Mouse (Mus musculus) kidney, adult 11 months (tissue): Measurements from ENCODE around the gene Rab14.

ENCODE experiments used
- DNase-seq: peaks from one replicate; pipeline ENCODE4 v3.0.0; 2022

The Rab14 gene

GRCm38 (mm10) chr2:35199541-35199940 lies 1.4 kb downstream of the Rab14 start:
- no peak for DNase-seq

GRCm38 (mm10) chr2:35195626-35196544 lies 5.0 kb downstream of the Rab14 start:
- DNase-seq, result peak; percentile 50

GRCm38 (mm10) chr2:35193976-35194375 lies 6.9 kb downstream of the Rab14 start:
- DNase-seq, result no peak

GRCm38 (mm10) chr2:35188929-35189328 lies 12.0 kb downstream of the Rab14 start:
- DNase-seq, result no peak

- no peak for DNase-seq
Measured at GRCm38 (mm10) chr2:35183115-35183673, 17.7 kb downstream of the Rab14 start.

GRCm38 (mm10) chr2:35178153-35178552 lies 22.8 kb downstream of the Rab14 start:
- no peak for DNase-seq

DNA sequence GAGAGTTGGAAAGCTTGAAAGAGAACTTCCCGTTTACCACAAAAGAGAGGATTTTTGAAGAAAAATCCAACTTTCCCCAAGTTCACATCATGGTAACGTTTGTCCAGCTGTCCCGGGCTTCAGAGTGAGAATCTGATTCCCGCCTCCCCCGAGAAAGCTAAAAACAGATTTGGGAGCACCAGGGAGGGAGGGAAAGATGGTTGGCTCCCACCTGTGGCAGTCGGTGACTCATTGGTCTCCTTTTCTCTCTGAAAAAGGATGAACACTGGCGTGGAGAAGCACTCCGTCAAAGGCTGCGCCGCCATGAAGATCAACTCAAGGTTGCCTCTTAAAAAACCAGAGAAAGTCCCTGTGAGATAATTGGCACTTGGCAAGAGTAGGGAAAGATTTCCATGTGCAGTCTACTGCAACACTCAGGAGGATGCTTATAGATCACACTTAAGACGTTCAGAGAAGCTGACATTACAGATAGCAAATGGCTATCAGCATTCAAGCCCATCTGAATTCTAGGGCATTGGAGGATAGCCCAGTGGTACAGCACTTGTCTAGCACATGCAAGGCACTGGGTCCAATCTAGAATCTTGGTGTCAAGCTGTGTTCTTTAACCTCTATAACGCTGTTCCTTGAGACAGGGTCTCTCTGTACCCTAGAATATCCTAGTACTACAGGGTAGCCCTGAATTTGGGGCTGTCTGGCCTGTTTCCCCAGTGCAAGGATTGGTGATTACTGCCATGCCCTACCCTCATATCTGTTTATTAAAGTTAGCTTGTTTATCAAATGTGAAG lies 25.4 kb downstream of the Rab14 start:
- no peak for DNase-seq

GRCm38 (mm10) chr2:35174100-35174499 lies 26.8 kb downstream of the Rab14 start:
- no peak for DNase-seq

GRCm38 (mm10) chr2:35173666-35174065 lies 27.3 kb downstream of the Rab14 start:
- no peak for DNase-seq

DNA sequence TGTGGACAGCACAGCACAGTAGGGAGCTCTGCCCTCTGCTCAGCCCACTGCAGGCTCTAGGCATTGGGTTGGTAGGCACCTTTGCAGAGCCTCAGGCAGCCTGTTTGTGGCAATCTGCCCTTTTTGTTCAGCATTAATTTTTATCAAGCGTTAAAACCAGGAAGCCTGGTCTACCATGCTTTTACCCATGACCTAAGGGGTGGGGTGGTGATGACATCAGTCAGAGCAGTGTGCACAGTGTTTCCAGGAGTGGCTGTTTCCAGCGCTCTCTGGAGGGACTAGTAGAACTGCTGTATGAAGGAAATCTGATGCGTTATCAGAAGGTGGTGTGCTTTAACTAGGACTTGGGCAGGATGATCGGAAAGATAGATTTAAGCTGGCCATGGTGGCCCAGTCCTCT lies 28.7 kb downstream of the Rab14 start:
- no peak for DNase-seq

DNA sequence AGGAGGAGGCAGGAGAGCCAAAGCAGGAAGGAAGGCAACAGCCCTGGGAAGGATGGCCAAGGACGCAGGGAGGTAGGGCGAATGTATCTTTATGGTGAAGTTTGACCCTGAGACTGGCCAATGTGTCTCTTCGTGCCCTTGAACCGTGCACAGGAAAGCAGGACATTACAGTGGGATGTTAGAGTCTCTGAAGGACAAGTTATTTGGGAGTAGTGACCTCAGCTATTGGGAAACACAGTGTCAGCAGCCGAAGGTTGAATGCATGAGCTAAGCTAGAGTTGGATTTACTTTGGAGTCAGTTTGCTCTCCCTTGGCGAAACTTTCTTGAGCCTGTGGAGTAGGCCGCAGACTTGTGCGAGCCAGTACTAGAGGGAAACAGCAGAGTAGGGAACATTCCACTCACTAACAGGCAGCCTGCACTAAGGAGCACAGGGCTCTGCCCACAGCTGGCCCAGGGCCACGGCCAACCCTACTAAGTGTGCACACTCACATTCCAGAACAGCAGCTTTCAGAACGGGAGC lies 29.5 kb downstream of the Rab14 start:
- peak; percentile 93 for DNase-seq

- DNase-seq, result no peak
Measured at GRCm38 (mm10) chr2:35169452-35169851, 31.5 kb downstream of the Rab14 start.

GRCm38 (mm10) chr2:35166816-35167215 lies 34.1 kb downstream of the Rab14 start:
- DNase-seq, result no peak

DNA sequence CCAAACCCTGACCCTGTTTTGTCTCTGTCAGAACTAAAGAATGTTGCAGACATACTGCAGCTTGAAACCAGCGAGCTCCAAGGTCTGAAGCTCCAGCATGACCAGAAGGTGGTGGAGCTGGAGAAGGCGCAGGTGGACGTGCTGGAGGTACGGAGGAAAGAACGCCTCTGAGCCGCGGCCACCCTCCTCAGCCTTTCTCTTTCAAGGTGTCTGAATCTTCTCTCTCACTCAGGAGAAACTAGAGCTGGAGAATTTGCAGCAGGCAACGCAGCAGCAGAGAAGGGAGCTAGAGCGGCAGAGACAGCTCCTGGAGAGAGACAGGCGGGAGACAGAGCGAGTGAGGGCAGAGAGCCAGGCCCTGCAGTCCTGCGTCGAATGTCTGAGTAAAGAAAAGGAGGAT lies 35.5 kb downstream of the Rab14 start:
- DNase-seq, result no peak

- no peak for DNase-seq
Measured at GRCm38 (mm10) chr2:35163396-35163795, 37.5 kb downstream of the Rab14 start.

GRCm38 (mm10) chr2:35161846-35162488 lies 39.0 kb downstream of the Rab14 start:
- no peak for DNase-seq

GRCm38 (mm10) chr2:35160206-35160605 lies 40.7 kb downstream of the Rab14 start:
- DNase-seq, result no peak

- no peak for DNase-seq
Measured at GRCm38 (mm10) chr2:35158358-35158757, 42.6 kb downstream of the Rab14 start.

DNA sequence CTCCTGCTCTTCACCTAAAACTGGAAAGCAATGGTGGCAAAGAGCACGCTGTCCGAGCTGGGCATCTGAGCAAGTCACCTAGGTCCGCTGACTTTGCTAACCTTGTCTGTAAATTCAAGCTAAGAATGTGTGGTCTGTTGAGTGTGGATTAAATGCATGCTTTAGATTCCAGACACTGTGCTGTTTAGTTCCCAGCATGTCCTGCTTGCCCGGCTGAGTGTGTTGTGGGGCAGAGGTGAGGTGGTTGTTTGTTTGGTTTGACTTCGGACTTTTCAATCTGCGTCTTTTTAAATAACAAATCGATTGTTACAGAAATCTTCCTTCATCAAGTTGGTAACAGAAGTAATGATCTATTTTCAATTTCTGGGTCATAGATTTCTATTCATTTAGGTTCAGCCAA lies 43.1 kb downstream of the Rab14 start:
- DNase-seq, result no peak

DNA sequence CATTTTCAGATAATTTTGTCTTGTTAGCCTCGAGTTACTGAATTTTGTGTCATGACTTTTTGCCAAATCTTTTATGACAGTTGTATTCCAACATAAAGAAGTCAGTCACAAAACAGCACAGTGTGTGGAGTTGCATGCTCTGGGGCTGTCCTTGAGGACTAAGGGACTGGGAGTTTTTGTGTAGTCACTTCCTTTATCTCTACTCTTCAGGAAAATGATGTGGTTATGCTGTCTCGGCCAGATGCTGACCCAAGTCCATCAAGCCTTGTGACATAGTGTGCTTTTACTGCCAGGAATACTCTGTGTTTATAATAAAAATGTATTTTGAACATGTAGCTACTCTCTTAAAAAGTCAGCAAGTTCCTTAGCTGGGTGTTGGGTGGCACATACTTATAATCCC lies 43.9 kb downstream of the Rab14 start:
- DNase-seq, result no peak

- DNase-seq, result no peak
Measured at GRCm38 (mm10) chr2:35153844-35154554, 46.9 kb downstream of the Rab14 start.

GRCm38 (mm10) chr2:35153179-35153578 lies 47.7 kb downstream of the Rab14 start:
- no peak for DNase-seq
